Mouse (Mus musculus): ENCODE results near the gene Lrtm1. TPM values are rescaled to one million over a fixed set of nuclear protein-coding genes. Genes with fewer than 3 reads are reported as not detected.

The Lrtm1 gene
- polyA plus RNA-seq, 1 experiment from 2014 or later, result not detected

- ATAC-seq (ENCODE audit: insufficient number of reproducible peaks, insufficient read depth, low FRiP score, low read depth), result no peak
- Histone ChIP-seq H3K9me3 (ENCODE audit: control insufficient read depth, low read depth, low read length) (no peaks in the 10 kb centered on the region), H3K36me3 (ENCODE audit: control insufficient read depth, insufficient read depth, low read length) (no peaks in the 10 kb centered on the region), H3K4me3 (ENCODE audit: low read depth, low read length) (no peak overlapping the region), H3K9ac (replicated peaks; ENCODE audit: low read depth, low read length) (no peak overlapping the region), H3K4me1 (ENCODE audit: control insufficient read depth, insufficient read depth, low read length) (no peaks in the 10 kb centered on the region), H3K4me2 (replicated peaks; ENCODE audit: low read depth, low read length) (no peak overlapping the region), H3K27ac (ENCODE audit: low read length) (no peak overlapping the region), H3K27me3 (ENCODE audit: control insufficient read depth, insufficient read depth, low read length) (no peaks in the 10 kb centered on the region)
- 78% methylated on average over 4 of the region's 5 CpGs for WGBS
Observed at GRCm38 (mm10) chr14:29005228-29005840, 12.7 kb upstream of the Lrtm1 start.

- H3K27ac ChIP-seq (ENCODE audit: low read length), result no peak overlapping the region
- no peaks in the 10 kb centered on the region for H3K9me3 ChIP-seq (ENCODE audit: control insufficient read depth, low read depth, low read length)
- H3K4me1 ChIP-seq (ENCODE audit: control insufficient read depth, insufficient read depth, low read length), result no peaks in the 10 kb centered on the region
- no peaks in the 10 kb centered on the region for H3K27me3 ChIP-seq (ENCODE audit: control insufficient read depth, insufficient read depth, low read length)
- H3K4me2 ChIP-seq (replicated peaks; ENCODE audit: low read depth, low read length), result no peak overlapping the region
- H3K4me3 ChIP-seq (ENCODE audit: low read depth, low read length), result no peak overlapping the region
- 84% methylated on average over 4 of the region's 4 CpGs for WGBS
- H3K36me3 ChIP-seq (ENCODE audit: control insufficient read depth, insufficient read depth, low read length), result no peaks in the 10 kb centered on the region
- ATAC-seq (ENCODE audit: insufficient number of reproducible peaks, insufficient read depth, low FRiP score, low read depth), result no peak
- no peak overlapping the region for H3K9ac ChIP-seq (replicated peaks; ENCODE audit: low read depth, low read length)
Observed at GRCm38 (mm10) chr14:29009644-29010043, 8.4 kb upstream of the Lrtm1 start.

DNA sequence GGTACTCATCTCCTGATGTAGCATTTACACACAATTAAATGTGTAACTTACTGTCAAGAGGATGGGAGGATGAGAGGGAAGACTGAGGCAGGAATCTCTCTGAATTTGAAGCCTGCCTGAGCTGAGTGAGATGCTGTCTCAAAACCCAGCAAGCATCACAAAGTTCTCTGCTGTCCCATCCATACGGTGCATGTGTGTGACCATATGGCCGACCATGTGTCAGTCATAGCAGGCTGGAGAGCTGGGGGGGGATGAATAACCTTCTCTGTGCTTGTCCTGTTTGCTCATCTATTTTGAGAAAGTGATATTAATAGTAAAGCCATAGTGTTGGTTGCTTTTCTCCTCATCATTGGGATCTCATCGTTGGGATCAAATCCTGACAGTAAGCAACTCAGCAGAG lies 4.8 kb upstream of the Lrtm1 start:
- Histone ChIP-seq H3K4me2 (replicated peaks; ENCODE audit: low read depth, low read length) (no peak overlapping the region), H3K9me3 (ENCODE audit: control insufficient read depth, low read depth, low read length) (no peaks in the 10 kb centered on the region), H3K4me1 (ENCODE audit: control insufficient read depth, insufficient read depth, low read length) (no peaks in the 10 kb centered on the region), H3K36me3 (ENCODE audit: control insufficient read depth, insufficient read depth, low read length) (no peaks in the 10 kb centered on the region), H3K4me3 (ENCODE audit: low read depth, low read length) (no peak overlapping the region), H3K9ac (replicated peaks; ENCODE audit: low read depth, low read length) (no peak overlapping the region), H3K27ac (ENCODE audit: low read length) (no peak overlapping the region), H3K27me3 (ENCODE audit: control insufficient read depth, insufficient read depth, low read length) (no peaks in the 10 kb centered on the region)
- 91% methylated on average over 3 of the region's 3 CpGs for WGBS
- ATAC-seq (ENCODE audit: insufficient number of reproducible peaks, insufficient read depth, low FRiP score, low read depth), result no peak

DNA sequence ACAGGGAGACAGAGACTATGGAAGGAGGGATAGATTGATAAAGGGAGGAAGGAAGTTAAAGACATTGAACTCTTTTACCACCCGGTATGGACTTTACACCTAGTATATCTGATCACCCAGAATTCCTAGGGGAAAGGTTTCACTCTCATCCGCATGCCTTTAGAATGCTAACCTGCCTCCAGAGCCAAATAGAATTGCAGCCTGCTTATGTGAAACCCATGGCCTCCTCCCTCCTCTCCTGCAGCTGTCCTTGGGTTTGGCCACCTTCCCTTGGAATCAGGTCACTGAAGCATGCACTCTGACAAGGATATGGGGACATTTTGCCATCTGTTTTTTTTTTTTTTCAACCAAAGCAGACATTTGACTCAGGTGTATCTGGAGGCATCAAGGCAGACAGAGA lies 3.3 kb upstream of the Lrtm1 start:
- 74% methylated on average over 2 of the region's 2 CpGs for WGBS
- no peaks in the 10 kb centered on the region for H3K4me1 ChIP-seq (ENCODE audit: control insufficient read depth, insufficient read depth, low read length)

GRCm38 (mm10) chr14:29015896-29016295 lies 2.1 kb upstream of the Lrtm1 start:
- no peak for ATAC-seq (ENCODE audit: insufficient number of reproducible peaks, insufficient read depth, low FRiP score, low read depth)
- H3K27me3 ChIP-seq (ENCODE audit: control insufficient read depth, insufficient read depth, low read length), result no peaks in the 10 kb centered on the region
- no peak overlapping the region for H3K4me2 ChIP-seq (replicated peaks; ENCODE audit: low read depth, low read length)
- no peaks in the 10 kb centered on the region for H3K36me3 ChIP-seq (ENCODE audit: control insufficient read depth, insufficient read depth, low read length)
- no peak overlapping the region for H3K4me3 ChIP-seq (ENCODE audit: low read depth, low read length)
- H3K9me3 ChIP-seq (ENCODE audit: control insufficient read depth, low read depth, low read length), result no peaks in the 10 kb centered on the region
- no peaks in the 10 kb centered on the region for H3K4me1 ChIP-seq (ENCODE audit: control insufficient read depth, insufficient read depth, low read length)
- no peak overlapping the region for H3K27ac ChIP-seq (ENCODE audit: low read length)
- WGBS, result 53% methylated on average over 5 of the region's 5 CpGs
- no peak overlapping the region for H3K9ac ChIP-seq (replicated peaks; ENCODE audit: low read depth, low read length)

More for the DNA sequence above, 3.3 kb upstream of the Lrtm1 start:
- Histone ChIP-seq H3K9ac (replicated peaks; ENCODE audit: low read depth, low read length) (no peak overlapping the region), H3K36me3 (ENCODE audit: control insufficient read depth, insufficient read depth, low read length) (no peaks in the 10 kb centered on the region), H3K4me3 (ENCODE audit: low read depth, low read length) (no peak overlapping the region), H3K4me2 (replicated peaks; ENCODE audit: low read depth, low read length) (no peak overlapping the region), H3K9me3 (ENCODE audit: control insufficient read depth, low read depth, low read length) (no peaks in the 10 kb centered on the region), H3K27me3 (ENCODE audit: control insufficient read depth, insufficient read depth, low read length) (no peaks in the 10 kb centered on the region), H3K27ac (ENCODE audit: low read length) (no peak overlapping the region)
- ATAC-seq (ENCODE audit: insufficient number of reproducible peaks, insufficient read depth, low FRiP score, low read depth), result no peak

DNA sequence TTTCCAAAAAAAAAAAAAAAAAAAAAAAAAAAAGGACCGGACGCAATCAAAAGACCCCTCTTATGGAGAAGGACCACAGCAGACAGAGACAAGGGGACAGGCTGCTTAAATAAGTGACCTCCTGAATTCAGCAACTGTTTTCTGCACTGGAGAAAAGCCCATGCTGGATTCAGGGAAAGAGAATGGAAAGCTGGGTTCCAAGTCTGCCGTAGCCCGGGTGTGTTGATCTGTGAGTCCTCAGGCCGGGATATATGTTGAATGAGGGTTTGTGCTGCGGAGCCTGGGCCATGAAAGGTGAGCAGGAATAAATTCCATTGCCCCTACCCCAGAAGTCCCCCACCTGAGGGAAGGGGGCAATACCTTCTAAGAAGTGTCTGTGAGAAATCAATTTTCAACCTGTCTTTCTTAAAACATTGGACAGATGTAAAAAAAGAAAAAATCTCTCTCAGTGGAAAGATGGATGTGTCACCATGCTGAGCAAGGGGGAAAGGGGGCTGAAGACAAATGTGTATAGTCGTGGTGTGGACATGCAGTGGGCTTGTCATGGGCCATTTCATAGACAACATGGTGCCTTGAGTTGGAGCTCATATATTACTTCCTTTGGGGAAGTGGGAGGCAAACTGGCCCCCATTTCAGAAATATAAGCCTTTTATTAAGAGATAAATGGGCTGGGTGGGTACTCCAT lies 450 bp downstream of the Lrtm1 start:
- H3K9ac ChIP-seq (replicated peaks; ENCODE audit: low read depth, low read length), result no peak overlapping the region
- no peak overlapping the region for H3K4me3 ChIP-seq (ENCODE audit: low read depth, low read length)
- H3K4me1 ChIP-seq (ENCODE audit: control insufficient read depth, insufficient read depth, low read length), result no peaks in the 10 kb centered on the region
- no peak for ATAC-seq (ENCODE audit: insufficient number of reproducible peaks, insufficient read depth, low FRiP score, low read depth)
- H3K4me2 ChIP-seq (replicated peaks; ENCODE audit: low read depth, low read length), result no peak overlapping the region
- no peaks in the 10 kb centered on the region for H3K9me3 ChIP-seq (ENCODE audit: control insufficient read depth, low read depth, low read length)
- 52% methylated on average over 7 of the region's 7 CpGs for WGBS
- no peak overlapping the region for H3K27ac ChIP-seq (ENCODE audit: low read length)
- no peaks in the 10 kb centered on the region for H3K36me3 ChIP-seq (ENCODE audit: control insufficient read depth, insufficient read depth, low read length)
- no peaks in the 10 kb centered on the region for H3K27me3 ChIP-seq (ENCODE audit: control insufficient read depth, insufficient read depth, low read length)

DNA sequence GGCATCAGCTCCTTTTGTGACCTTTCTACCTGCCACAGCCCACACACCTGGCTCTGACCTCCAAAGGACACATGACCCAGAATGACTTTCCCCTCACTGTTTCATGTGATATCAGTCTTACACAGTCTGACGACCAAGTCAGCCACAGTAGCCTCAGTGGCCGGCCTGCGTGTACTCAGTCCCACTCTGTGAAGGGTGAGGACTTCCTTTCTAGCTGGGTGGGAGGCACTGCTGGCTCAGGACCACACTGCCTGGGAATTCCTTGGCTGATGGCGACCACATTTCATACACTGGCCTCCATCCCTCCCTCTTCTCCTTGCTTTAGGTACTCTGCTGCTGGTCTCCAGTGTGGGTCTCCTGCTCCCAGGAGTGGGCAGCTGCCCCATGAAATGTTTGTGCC lies 3.3 kb downstream of the Lrtm1 start:
- Histone ChIP-seq H3K27me3 (ENCODE audit: control insufficient read depth, insufficient read depth, low read length) (no peaks in the 10 kb centered on the region), H3K4me1 (ENCODE audit: control insufficient read depth, insufficient read depth, low read length) (no peaks in the 10 kb centered on the region), H3K9ac (replicated peaks; ENCODE audit: low read depth, low read length) (no peak overlapping the region), H3K27ac (ENCODE audit: low read length) (no peak overlapping the region), H3K9me3 (ENCODE audit: control insufficient read depth, low read depth, low read length) (no peaks in the 10 kb centered on the region), H3K4me3 (ENCODE audit: low read depth, low read length) (no peak overlapping the region), H3K36me3 (ENCODE audit: control insufficient read depth, insufficient read depth, low read length) (no peaks in the 10 kb centered on the region), H3K4me2 (replicated peaks; ENCODE audit: low read depth, low read length) (no peak overlapping the region)
- ATAC-seq (ENCODE audit: insufficient number of reproducible peaks, insufficient read depth, low FRiP score, low read depth), result no peak
- WGBS, result 76% methylated on average over 4 of the region's 4 CpGs

DNA sequence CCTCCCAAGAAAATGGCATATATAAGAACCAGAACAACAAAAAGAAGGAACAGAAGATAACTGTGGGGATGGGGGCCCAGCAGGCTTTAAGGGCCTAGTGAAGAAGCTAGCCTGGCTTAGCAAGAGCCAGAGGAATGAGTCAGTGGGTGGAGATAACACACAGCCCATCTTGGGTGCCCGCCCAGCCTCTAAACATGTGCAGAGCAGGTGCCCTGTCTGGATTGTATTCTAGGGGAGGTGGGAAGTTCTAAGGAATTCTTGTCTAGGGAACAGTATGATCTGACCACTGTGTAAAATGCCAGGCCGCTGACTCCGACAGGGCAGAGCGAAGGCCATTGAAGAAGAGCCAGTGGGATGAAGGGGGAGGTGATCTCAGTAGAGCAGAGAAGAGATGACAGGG lies 5.2 kb downstream of the Lrtm1 start:
- H3K36me3 ChIP-seq (ENCODE audit: control insufficient read depth, insufficient read depth, low read length), result no peaks in the 10 kb centered on the region
- H3K27me3 ChIP-seq (ENCODE audit: control insufficient read depth, insufficient read depth, low read length), result no peaks in the 10 kb centered on the region
- H3K4me2 ChIP-seq (replicated peaks; ENCODE audit: low read depth, low read length), result no peak overlapping the region
- no peaks in the 10 kb centered on the region for H3K9me3 ChIP-seq (ENCODE audit: control insufficient read depth, low read depth, low read length)
- ATAC-seq (ENCODE audit: insufficient number of reproducible peaks, insufficient read depth, low FRiP score, low read depth), result no peak
- H3K4me1 ChIP-seq (ENCODE audit: control insufficient read depth, insufficient read depth, low read length), result no peaks in the 10 kb centered on the region
- 92% methylated on average over 4 of the region's 4 CpGs for WGBS
- H3K9ac ChIP-seq (replicated peaks; ENCODE audit: low read depth, low read length), result no peak overlapping the region
- no peak overlapping the region for H3K4me3 ChIP-seq (ENCODE audit: low read depth, low read length)
- no peak overlapping the region for H3K27ac ChIP-seq (ENCODE audit: low read length)

- no peak for ATAC-seq (ENCODE audit: insufficient number of reproducible peaks, insufficient read depth, low FRiP score, low read depth)
- H3K4me3 ChIP-seq (ENCODE audit: low read depth, low read length), result no peak overlapping the region
- no peaks in the 10 kb centered on the region for H3K4me1 ChIP-seq (ENCODE audit: control insufficient read depth, insufficient read depth, low read length)
- WGBS, result 88% methylated on average over 6 of the region's 6 CpGs
- no peak overlapping the region for H3K4me2 ChIP-seq (replicated peaks; ENCODE audit: low read depth, low read length)
- H3K9ac ChIP-seq (replicated peaks; ENCODE audit: low read depth, low read length), result no peak overlapping the region
- H3K27me3 ChIP-seq (ENCODE audit: control insufficient read depth, insufficient read depth, low read length), result no peaks in the 10 kb centered on the region
- H3K27ac ChIP-seq (ENCODE audit: low read length), result no peak overlapping the region
- H3K9me3 ChIP-seq (ENCODE audit: control insufficient read depth, low read depth, low read length), result no peaks in the 10 kb centered on the region
- H3K36me3 ChIP-seq (ENCODE audit: control insufficient read depth, insufficient read depth, low read length), result no peaks in the 10 kb centered on the region
Observed at GRCm38 (mm10) chr14:29025335-29025734, 7.3 kb downstream of the Lrtm1 start.
